Mouse (Mus musculus) midbrain, postnatal 0 days (tissue): Measurements from ENCODE around the gene Pla2g3. TPM values are rescaled to one million over a fixed set of nuclear protein-coding genes. Genes with fewer than 3 reads are reported as not detected.

Source experiments
- ATAC-seq: fragments of 200-750 bp; cut with Nextera tagmentation; 2 replicates; pipeline ENCODE4 v1.8.0; 2017; ENCODE audit warnings: moderate number of reproducible peaks, mild to moderate bottlenecking, moderate TSS enrichment, moderate library complexity; ENCODE audit not compliant: low FRiP score
- DNase-seq: peaks from one replicate; pipeline ENCODE4 v3.0.0-alpha.2; 2015; ENCODE audit warnings: low spot score
- H3K27ac ChIP-seq: fragments of 300-500 bp; sonication (generic); 2 replicates; pipeline ENCODE4 v1.5.1; 2014; ENCODE audit warnings: low read depth, mild to moderate bottlenecking, low read length, mixed read lengths
- H3K27me3 ChIP-seq: fragments of 300-500 bp; sonication (generic); 2 replicates; pipeline ENCODE4 v1.6.1; 2014; ENCODE audit warnings: low read length, control low read depth, mixed read lengths; ENCODE audit not compliant: insufficient read depth
- H3K36me3 ChIP-seq: fragments of 300-500 bp; sonication (generic); 2 replicates; pipeline ENCODE4 v1.6.1; 2014; ENCODE audit warnings: low read length, control low read depth, mixed read lengths; ENCODE audit not compliant: insufficient read depth
- H3K4me1 ChIP-seq: fragments of 300-500 bp; sonication (generic); 2 replicates; pipeline ENCODE4 v1.6.1; 2014; ENCODE audit warnings: mild to moderate bottlenecking, control low read depth, antibody characterized with exemption, low read length, mixed read lengths; ENCODE audit not compliant: insufficient read depth
- H3K4me2 ChIP-seq: fragments of 300-500 bp; sonication (generic); 2 replicates; pipeline ENCODE4 v1.6.1; 2014; ENCODE audit warnings: low read depth, mild to moderate bottlenecking, low read length, mixed read lengths; ENCODE audit not compliant: poor library complexity, severe bottlenecking
- H3K4me3 ChIP-seq: fragments of 300-500 bp; sonication (generic); 2 replicates; pipeline ENCODE4 v1.5.1; 2014; ENCODE audit warnings: low read depth, mild to moderate bottlenecking, low read length, moderate library complexity
- H3K9ac ChIP-seq: fragments of 300-500 bp; sonication (generic); replicated peaks from 2 replicates; pipeline ENCODE4 v1.6.1; 2014; ENCODE audit warnings: mild to moderate bottlenecking, low read length, moderate library complexity, mixed read lengths; ENCODE audit not compliant: poor library complexity, severe bottlenecking
- H3K9me3 ChIP-seq: fragments of 300-500 bp; sonication (generic); 2 replicates; pipeline ENCODE4 v1.6.1; 2016; ENCODE audit warnings: low read length, control low read depth
- CTCF ChIP-seq: IDR thresholded peaks from 2 replicates; pipeline ENCODE4 v1.5.1; 2016; ENCODE audit warnings: antibody characterized with exemption, mild to moderate bottlenecking
- WGBS: fragments of 180-500 bp; shearing (Covaris S2); extraction: QIAGEN DNeasy Blood & Tissue Kit; methylation state at CpG from one replicate; pipeline ENCODE4 v1.1.7; 2014; 5-methylcytosine and 5-hydroxymethylcytosine counted together
- polyA plus RNA-seq: library from polyadenylated mRNA; unstranded; fragments of >200 nt; fragmentation: Nextera tagmentation; extraction: Ambion mirVana; gene quantifications from 2 replicates; pipeline ENCODE4 v1.2.1, GENCODE M21; 2015
- total RNA-seq: library from RNA; depleted of rRNA; stranded (reverse); fragments of >200 nt; gene quantifications from 2 replicates; pipeline ENCODE4 v1.2.3, GENCODE M21; 2014

The Pla2g3 gene
- total and polyA plus RNA-seq, 2 experiments from 2014 or later = 15.4 to 33.1 TPM

DNA sequence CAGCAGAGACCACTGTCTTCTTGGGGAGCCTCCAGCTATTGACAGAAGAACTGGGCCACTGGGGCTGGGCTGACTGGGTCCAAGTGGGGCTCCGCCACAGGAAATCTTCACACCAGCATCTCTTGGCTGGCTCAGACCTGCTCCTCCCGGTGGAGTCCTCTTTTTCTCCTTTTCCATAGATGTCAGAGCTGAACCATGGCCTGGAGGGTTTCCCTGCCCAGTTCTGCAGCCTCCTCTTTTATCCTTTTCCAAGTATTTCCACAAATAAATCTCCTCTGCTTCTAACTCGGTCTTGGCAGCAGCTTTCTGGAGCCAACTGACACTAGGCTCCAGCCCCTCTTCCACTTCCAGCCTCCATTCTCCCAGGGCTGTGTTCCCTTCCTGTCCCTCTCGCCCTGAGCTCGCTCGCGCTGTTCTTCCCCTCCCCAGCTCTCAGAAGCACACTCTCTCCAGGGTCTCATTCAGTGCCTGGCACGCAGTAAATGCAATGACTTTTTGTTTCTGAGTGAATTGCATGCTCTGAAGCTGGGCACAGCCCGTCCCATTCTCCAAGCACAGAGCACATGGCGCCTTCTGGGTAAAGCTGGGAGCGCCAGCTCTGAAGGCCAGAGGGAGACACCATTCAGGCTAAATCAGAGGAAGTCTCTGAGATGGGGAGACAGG, 4.0 kb upstream of the Pla2g3 start:
- no peak for TF ChIP-seq CTCF
- Histone ChIP-seq H3K9ac (no peak overlapping the region), H3K27me3 (no peaks in the 10 kb centered on the region), H3K36me3 (no peaks in the 10 kb centered on the region), H3K4me2 (no peak overlapping the region), H3K4me3 (no peak overlapping the region), H3K27ac (peak overlapping the region; percentile 2), H3K9me3 (no peaks in the 10 kb centered on the region), H3K4me1 (no peaks in the 10 kb centered on the region)
- ATAC-seq (peak; percentile 84), DNase-seq (peak; percentile 74)
- 56% methylated on average over 11 of the region's 11 CpGs for WGBS

DNA sequence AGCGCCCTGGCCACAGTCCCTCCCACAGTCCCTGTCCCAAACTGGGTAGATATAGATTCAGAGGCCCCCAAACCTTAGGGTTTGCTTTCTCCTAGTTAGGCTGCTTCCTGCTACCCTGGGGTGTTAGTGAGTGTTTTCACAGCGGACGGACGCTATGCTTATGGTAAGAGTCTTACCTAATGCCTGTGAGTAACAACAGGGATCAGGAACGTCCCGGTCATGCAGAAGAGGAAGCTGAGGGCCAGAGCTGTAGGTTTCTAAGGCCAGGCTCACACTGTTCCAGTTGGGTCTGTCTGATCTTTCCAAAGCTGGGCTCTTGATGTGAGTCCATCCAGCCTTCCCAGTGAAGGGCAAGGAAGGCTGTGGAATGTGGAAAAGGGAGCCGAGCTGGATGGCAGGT, 1.7 kb upstream of the Pla2g3 start:
- no peaks in the 10 kb centered on the region for H3K4me1 ChIP-seq

DNA sequence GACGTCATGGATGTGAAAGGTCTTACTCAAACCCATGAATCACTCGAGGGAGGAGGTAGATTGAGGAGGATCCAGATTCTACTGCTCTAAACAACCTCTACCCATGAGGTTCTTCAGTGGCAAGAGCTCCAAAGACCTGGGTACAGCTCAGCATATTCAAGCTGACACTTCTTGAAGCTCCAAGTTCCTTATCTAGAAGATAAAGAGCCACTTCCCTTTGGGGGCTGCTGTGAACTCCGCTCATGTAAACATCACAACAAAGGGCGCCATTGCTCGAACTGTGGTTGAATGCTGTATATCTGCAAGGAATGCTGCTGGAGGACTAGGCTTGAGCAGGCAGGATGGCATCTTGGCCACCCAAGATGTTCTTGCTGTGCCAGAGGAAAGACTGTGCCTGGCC, 952 bp downstream of the Pla2g3 start:
- Histone ChIP-seq H3K9me3 (no peaks in the 10 kb centered on the region), H3K4me3 (no peak overlapping the region), H3K27me3 (no peaks in the 10 kb centered on the region), H3K4me2 (no peak overlapping the region), H3K27ac (no peak overlapping the region), H3K4me1 (no peaks in the 10 kb centered on the region), H3K9ac (no peak overlapping the region), H3K36me3 (no peaks in the 10 kb centered on the region)
- no peak for TF ChIP-seq CTCF
- no peak for DNase-seq
- 86% methylated on average over 5 of the region's 5 CpGs for whole genome bisulfite sequencing
- ATAC-seq = no peak

More for the DNA sequence above, 1.7 kb upstream of the Pla2g3 start:
- Histone ChIP-seq H3K9me3 (no peaks in the 10 kb centered on the region), H3K4me2 (no peak overlapping the region), H3K36me3 (no peaks in the 10 kb centered on the region), H3K9ac (no peak overlapping the region), H3K4me3 (no peak overlapping the region), H3K27me3 (no peaks in the 10 kb centered on the region), H3K27ac (no peak overlapping the region)
- TF ChIP-seq CTCF = no peak
- DNase-seq (no peak), ATAC-seq (no peak)
- 76% methylated on average over 7 of the region's 7 CpGs for WGBS

DNA sequence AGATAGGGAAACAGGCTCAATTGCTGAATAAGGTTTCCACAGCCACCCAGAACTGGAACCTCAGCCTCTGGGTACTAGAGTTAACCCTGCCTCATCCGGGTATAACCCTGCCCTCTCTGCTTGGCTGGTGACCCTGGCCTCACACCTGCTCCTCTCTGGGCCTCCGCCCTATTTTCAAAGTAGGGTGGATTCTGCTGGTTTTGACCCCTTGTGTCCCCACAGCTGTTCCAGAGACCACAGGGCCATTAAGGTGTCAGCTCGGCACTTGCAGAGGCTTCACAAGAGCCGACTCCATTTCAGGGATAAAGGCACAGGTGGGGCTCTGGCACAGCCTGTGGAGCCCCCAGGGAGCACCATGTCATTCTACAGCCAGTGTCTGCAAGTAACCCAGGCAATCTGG, 4.7 kb downstream of the Pla2g3 start:
- H3K36me3 ChIP-seq = no peaks in the 10 kb centered on the region
- no peaks in the 10 kb centered on the region for H3K27me3 ChIP-seq
- TF ChIP-seq CTCF = no peak

DNA sequence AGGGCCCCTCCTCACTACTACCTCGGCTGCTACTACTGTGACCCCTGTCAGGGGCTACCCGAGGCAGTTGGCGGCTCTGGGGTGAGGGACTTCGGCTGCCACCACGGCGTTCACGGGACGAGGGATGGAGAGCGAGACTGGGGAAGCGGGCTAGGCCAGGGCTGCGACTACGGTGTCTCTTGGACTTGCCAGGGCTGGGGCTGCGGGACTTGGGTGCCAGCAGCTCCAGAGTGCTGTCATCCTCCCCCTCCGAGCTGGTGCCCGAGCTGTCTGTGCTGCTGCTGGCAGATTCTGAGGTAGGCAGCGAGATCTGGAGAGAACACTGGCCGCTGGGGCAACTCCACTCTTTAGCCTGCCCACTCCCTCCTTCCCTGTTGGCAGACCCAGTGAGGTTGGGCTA, 6.8 kb downstream of the Pla2g3 start:
- WGBS = 81% methylated on average over 13 of the region's 17 CpGs
- no peak overlapping the region for H3K4me3 ChIP-seq
- H3K9ac ChIP-seq = no peak overlapping the region
- no peaks in the 10 kb centered on the region for H3K9me3 ChIP-seq
- ATAC-seq (no peak), DNase-seq (no peak)
- peaks cover 7% of the 10 kb centered on the region; the same call in 1 of the 2 replicates for H3K36me3 ChIP-seq
- H3K4me1 ChIP-seq = no peaks in the 10 kb centered on the region
- no peak overlapping the region for H3K4me2 ChIP-seq
- no peak for TF ChIP-seq CTCF
- H3K27ac ChIP-seq = no peak overlapping the region
- H3K27me3 ChIP-seq = no peaks in the 10 kb centered on the region

More for the DNA sequence above, 4.7 kb downstream of the Pla2g3 start:
- H3K27ac ChIP-seq = no peak overlapping the region
- ATAC-seq (no peak), DNase-seq (no peak)
- H3K9me3 ChIP-seq = no peaks in the 10 kb centered on the region
- no peaks in the 10 kb centered on the region for H3K4me1 ChIP-seq
- no peak overlapping the region for H3K9ac ChIP-seq
- H3K4me3 ChIP-seq = no peak overlapping the region
- 77% methylated on average over 4 of the region's 4 CpGs for WGBS
- no peak overlapping the region for H3K4me2 ChIP-seq

DNA sequence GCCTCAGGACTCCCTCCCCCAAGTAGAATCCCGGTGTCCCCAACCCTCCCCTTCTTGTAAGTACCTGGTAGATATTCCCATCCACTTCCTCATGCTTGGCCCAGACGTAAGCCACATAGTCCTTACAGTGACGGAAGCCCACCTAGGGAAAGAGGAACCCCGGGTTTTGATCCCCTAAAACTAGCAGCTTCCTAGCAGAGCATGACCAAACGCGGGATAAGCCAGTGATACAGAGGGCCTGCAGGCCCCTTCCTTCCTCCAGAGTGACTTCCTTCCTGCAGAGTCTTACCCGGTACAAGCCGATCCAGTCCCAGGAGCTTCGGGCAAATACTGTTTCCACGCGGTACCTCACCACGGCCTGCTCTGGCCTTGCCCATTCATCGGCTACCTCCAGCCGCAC, 7.4 kb downstream of the Pla2g3 start:
- 91% methylated on average over 14 of the region's 14 CpGs for WGBS
- ATAC-seq = no peak
- H3K4me1 ChIP-seq = no peaks in the 10 kb centered on the region

More for the DNA sequence above, 7.4 kb downstream of the Pla2g3 start:
- H3K9ac ChIP-seq = no peak overlapping the region
- H3K36me3 ChIP-seq = peaks cover 7% of the 10 kb centered on the region; the same call in 1 of the 2 replicates
- no peak for TF ChIP-seq CTCF
- no peaks in the 10 kb centered on the region for H3K27me3 ChIP-seq
- H3K9me3 ChIP-seq = no peaks in the 10 kb centered on the region
- no peak overlapping the region for H3K4me3 ChIP-seq
- H3K4me2 ChIP-seq = no peak overlapping the region
- DNase-seq = no peak
- H3K27ac ChIP-seq = no peak overlapping the region
